Mouse (Mus musculus) heart, adult 2 months (tissue): ENCODE data around the gene Brd4. TPM values are rescaled to one million over a fixed set of nuclear protein-coding genes. Genes with fewer than 3 reads are reported as not detected.

Experiments
- DNase-seq, 2 experiments: peaks; one replicate each; pipeline ENCODE4 v3.0.0; 2021
- H3K27ac ChIP-seq: fragments of 200-600 bp; 2 replicates; pipeline ENCODE4 v1.8.1; 2022
- H3K27me3 ChIP-seq: fragments of 200-500 bp; 2 replicates; pipeline ENCODE4 v1.6.1; 2012; ENCODE audit warnings: mild to moderate bottlenecking, low read length, inconsistent platforms, mixed read lengths; ENCODE audit not compliant: control insufficient read depth, insufficient read depth
- H3K36me3 ChIP-seq: fragments of 200-500 bp; 2 replicates; pipeline ENCODE4 v1.6.1; 2012; ENCODE audit warnings: low read length, inconsistent platforms; ENCODE audit not compliant: control insufficient read depth, insufficient read depth
- H3K4me1 ChIP-seq: fragments of 200-500 bp; 2 replicates; pipeline ENCODE4 v1.6.1; 2011; ENCODE audit warnings: low read length; ENCODE audit not compliant: control insufficient read depth, insufficient read depth
- H3K4me3 ChIP-seq: fragments of 200-600 bp; 2 replicates; pipeline ENCODE4 v1.8.1; 2022
- H3K79me2 ChIP-seq: fragments of 200-500 bp; replicated peaks from 2 replicates; pipeline ENCODE4 v1.6.1; 2012; ENCODE audit warnings: mild to moderate bottlenecking, inconsistent platforms, low read length, moderate library complexity, mixed read lengths; ENCODE audit not compliant: control insufficient read depth, insufficient read depth
- H3K9ac ChIP-seq: fragments of 200-500 bp; 2 replicates; pipeline ENCODE4 v1.6.1; 2012; ENCODE audit warnings: low read depth, mild to moderate bottlenecking, control low read depth, inconsistent platforms, low read length, mixed read lengths
- CTCF ChIP-seq: fragments of 200-600 bp; IDR thresholded peaks from 2 replicates; pipeline ENCODE4 v1.8.1; 2022; ENCODE audit warnings: antibody characterized with exemption, mild to moderate bottlenecking, moderate library complexity
- EP300 ChIP-seq: fragments of 200-500 bp; IDR thresholded peaks from 2 replicates; pipeline ENCODE4 v1.6.1; 2011; ENCODE audit warnings: low read depth, low read length, control low read depth; ENCODE audit not compliant: insufficient read depth
- POLR2A ChIP-seq: fragments of 200-500 bp; IDR thresholded peaks from 2 replicates; pipeline ENCODE4 v1.6.1; 2011; ENCODE audit warnings: mild to moderate bottlenecking, low read depth, low read length, control low read depth; ENCODE audit not compliant: insufficient read depth
- WGBS: fragments of 180-500 bp; shearing (Covaris S2); methylation state at CpG from one replicate; pipeline ENCODE4 v1.1.7; 2018; 5-methylcytosine and 5-hydroxymethylcytosine counted together
- intact Hi-C: fragments of 180-260 bp; cut with DNase I; formaldehyde crosslinking; loops from one replicate; pipeline ENCODE4 v1.15.1; 2025
- polyA plus RNA-seq: library from polyadenylated mRNA; depleted of rRNA; stranded (reverse); fragments of >200 nt; gene quantifications from 2 replicates; pipeline ENCODE4 v1.2.3, GENCODE M21; 2012
- total RNA-seq, 2 experiments: library from RNA; stranded (reverse); gene quantifications; 2 replicates each; pipeline ENCODE4 v1.2.3; 2021

The Brd4 gene
- total and polyA plus RNA-seq, 3 experiments: 21.7 to 55.6 (median 53.3) TPM

DNA sequence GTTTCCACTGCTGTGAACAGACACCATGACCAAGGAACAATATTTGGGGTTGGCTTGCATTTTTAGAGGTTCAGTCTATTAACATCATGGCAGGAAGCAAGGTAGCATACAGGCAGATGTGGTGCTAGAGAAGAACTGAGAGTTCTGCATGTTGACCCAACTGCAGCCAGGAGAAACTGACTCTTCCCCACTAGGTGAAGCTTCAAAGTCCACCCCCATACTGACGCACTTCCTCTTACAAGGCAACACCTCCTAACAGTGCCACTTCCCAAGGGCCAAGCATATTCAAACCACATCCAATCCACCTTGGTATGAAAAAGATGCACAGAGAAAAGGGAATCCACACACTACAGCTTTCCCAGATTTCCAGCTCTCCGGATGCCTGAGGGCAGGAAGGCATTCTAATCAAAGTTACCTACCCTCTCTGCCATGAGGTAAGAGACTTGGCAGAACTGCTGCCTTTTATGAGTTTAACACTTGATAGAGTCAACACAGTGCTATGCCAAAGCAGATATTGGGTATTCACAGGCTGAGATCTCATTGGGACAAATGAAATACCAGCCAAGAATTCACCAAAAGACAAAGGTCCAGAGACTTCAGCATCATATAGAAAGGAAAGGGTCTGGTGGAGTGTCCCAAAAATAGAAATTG is 43.5 kb downstream of the Brd4 start:
- WGBS: 41% methylated on average over 2 of the region's 2 CpGs
- Histone ChIP-seq H3K79me2 (peaks cover 11% of the 10 kb centered on the region), H3K4me1 (peaks cover 13% of the 10 kb centered on the region), H3K4me3 (no peak overlapping the region), H3K9ac (no peak overlapping the region), H3K27ac (no peak overlapping the region), H3K27me3 (no peaks in the 10 kb centered on the region), H3K36me3 (peaks cover 26% of the 10 kb centered on the region)
- TF ChIP-seq EP300 (no peak), CTCF (no peak), POLR2A (no peak)
- no peak for DNase-seq
- intact Hi-C loops: loop anchor here (5.0 kb wide), 1 partner anchor 41 kb away; the partner anchor contains the start of gene Brd4

DNA sequence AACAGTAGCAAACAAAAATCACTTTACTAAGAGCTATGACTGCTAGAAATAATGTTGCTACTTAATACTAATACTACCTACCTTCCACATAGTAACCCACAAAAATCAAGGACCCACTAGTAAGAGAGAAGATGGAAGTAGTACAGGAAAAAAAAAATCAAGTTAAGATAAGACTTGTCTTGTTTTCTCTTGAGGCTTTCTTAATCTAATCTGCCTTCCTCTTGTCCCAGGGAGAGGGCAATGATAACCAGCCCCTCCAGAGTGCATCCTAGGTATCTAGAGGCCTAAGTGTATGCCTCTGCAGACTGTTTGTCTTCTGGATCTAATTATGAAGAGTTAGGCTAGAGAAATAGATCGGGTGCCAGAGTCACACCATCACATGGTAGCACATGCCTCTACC is 45.9 kb downstream of the Brd4 start:
- intact Hi-C loops: no loop called here
- H3K27ac ChIP-seq: no peak overlapping the region
- H3K27me3 ChIP-seq: no peaks in the 10 kb centered on the region
- H3K4me3 ChIP-seq: no peak overlapping the region
- no peak overlapping the region for H3K9ac ChIP-seq
- 27% methylated on average over 1 of the region's 1 CpGs for WGBS
- peaks cover 10% of the 10 kb centered on the region for H3K79me2 ChIP-seq
- TF ChIP-seq EP300 (no peak), POLR2A (no peak), CTCF (no peak)
- H3K4me1 ChIP-seq: peaks cover 21% of the 10 kb centered on the region
- no peak for DNase-seq
- H3K36me3 ChIP-seq: peaks cover 28% of the 10 kb centered on the region

DNA sequence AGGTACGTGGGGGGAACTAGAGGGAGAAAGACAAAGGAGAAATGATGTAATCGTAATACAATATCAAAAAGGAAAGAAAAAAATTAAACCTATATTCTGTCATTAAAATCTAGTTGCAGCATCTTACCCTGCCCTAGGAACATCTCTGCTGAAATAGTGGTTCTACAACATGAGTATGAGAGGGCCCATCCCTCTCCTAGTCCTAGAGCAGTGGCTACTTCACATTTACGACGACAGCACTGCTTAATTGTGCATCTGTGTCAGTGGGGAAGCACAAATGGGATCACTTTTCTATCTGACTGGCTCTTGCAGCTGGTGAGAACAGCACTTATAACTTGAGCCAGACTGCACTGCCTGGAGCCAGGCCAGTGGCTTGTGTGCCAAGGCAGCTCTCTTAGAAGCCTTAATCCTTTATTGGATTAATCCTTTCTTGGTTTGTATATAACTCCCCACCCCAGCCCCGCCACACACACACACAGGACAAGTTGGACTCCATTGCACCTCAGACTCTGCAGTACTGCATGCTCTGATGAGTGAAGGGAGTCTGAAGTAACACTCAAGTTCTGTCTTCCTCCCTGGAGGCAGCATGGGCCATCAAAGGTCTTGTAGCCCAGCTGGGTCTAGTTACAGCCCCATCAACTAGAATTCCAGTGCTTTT is 48.9 kb downstream of the Brd4 start:
- no peaks in the 10 kb centered on the region for H3K27me3 ChIP-seq
- WGBS: 40% methylated on average over 5 of the region's 5 CpGs
- no peak overlapping the region for H3K9ac ChIP-seq
- no peak overlapping the region for H3K4me3 ChIP-seq
- H3K27ac ChIP-seq: no peak overlapping the region
- H3K36me3 ChIP-seq: peaks cover 18% of the 10 kb centered on the region
- H3K79me2 ChIP-seq: peaks cover 7% of the 10 kb centered on the region
- peak; percentile 75 to 77 for DNase-seq
- peaks cover 11% of the 10 kb centered on the region for H3K4me1 ChIP-seq
- intact Hi-C loops: no loop called here
- no peak for TF ChIP-seq POLR2A
- no peak for TF ChIP-seq EP300
- TF ChIP-seq CTCF: no peak

DNA sequence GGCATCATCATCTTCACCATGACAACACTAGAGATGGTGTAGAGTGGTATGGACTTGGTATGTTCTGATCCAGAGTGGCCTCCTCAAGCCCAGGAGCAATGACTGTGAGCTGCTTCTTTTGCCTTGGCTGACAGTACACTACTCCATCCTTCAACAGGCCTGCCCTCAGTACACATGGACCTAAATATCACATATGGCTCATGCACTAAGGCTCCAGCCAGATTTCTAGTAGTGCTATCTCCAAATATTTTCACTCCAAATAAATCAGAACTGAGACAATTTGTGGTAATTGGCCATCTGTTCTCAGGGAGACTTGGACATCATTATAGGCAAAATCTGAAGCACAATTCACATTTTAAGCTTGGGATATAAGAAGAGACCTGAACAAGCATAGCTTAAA is 51.3 kb downstream of the Brd4 start:
- H3K79me2 ChIP-seq: peaks cover 9% of the 10 kb centered on the region
- no peak overlapping the region for H3K27ac ChIP-seq
- no peak overlapping the region for H3K4me3 ChIP-seq
- no peak for DNase-seq
- no peaks in the 10 kb centered on the region for H3K27me3 ChIP-seq
- no peak for TF ChIP-seq POLR2A
- TF ChIP-seq EP300: no peak
- peaks cover 13% of the 10 kb centered on the region for H3K36me3 ChIP-seq
- peaks cover 11% of the 10 kb centered on the region for H3K4me1 ChIP-seq
- intact Hi-C loops: no loop called here
- no peak overlapping the region for H3K9ac ChIP-seq

DNA sequence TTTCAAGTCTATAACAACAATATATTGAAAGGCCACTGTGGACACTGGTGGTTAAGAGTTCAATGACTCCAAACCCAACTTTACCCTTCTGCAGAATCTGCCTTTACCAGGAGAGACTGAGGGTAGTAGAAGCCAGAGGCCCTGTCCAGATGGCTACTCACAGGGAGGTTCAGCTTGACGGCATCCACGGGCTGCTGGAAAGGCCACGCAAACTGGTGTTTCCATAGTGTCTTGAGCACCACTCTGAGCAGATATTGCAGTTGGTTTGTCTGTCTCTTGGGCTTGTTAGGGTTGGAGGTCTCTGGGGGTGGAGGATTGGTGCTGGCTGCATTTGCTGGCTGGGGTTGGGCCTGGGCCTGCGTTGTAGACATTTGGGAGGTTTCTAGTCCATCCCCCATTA is 55.3 kb downstream of the Brd4 start:
- Histone ChIP-seq H3K9ac (no peak overlapping the region), H3K27ac (no peak overlapping the region), H3K36me3 (peaks cover 3% of the 10 kb centered on the region), H3K79me2 (peaks cover 5% of the 10 kb centered on the region), H3K4me3 (no peak overlapping the region), H3K4me1 (peaks cover 2% of the 10 kb centered on the region), H3K27me3 (no peaks in the 10 kb centered on the region)
- no peak for DNase-seq
- intact Hi-C loops: loop anchor here (10.0 kb wide), 1 partner anchor 266 kb away; no protein-coding TSS in a partner anchor
- TF ChIP-seq CTCF: no peak
- TF ChIP-seq EP300: no peak
- TF ChIP-seq POLR2A: no peak
- 95% methylated on average over 4 of the region's 4 CpGs for WGBS

DNA sequence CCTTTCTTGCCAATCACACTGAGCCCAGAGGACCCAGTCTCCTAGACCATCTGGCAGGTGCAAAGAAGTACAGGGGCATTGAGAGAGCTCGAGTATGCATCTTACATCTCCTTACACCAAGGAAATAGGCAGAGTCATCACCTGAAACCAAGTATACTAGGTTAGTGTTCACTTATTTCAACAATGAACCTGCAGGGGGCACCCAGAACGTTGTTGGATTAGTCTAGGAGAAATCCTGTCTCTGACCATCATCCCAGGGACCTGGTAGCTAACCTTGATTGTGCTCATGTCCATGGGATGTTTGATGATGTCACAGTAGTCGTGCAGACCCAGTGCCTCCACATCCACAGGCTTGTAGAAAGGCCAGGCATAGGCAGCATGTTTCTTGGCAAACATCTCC is 63.6 kb downstream of the Brd4 start:
- DNase-seq: no peak
- Histone ChIP-seq H3K4me3 (no peak overlapping the region), H3K36me3 (peaks cover 19% of the 10 kb centered on the region), H3K27ac (no peak overlapping the region), H3K4me1 (no peaks in the 10 kb centered on the region; the same call in 1 of the 2 replicates), H3K9ac (no peak overlapping the region), H3K27me3 (no peaks in the 10 kb centered on the region), H3K79me2 (no peaks in the 10 kb centered on the region; the same call in 1 of the 2 replicates)
- intact Hi-C loops: loop anchor here (10.0 kb wide), 1 partner anchor 274 kb away; no protein-coding TSS in a partner anchor
- 60% methylated on average over 3 of the region's 3 CpGs for WGBS
- TF ChIP-seq POLR2A: no peak
- peak; percentile 53 for TF ChIP-seq CTCF
